Mouse (Mus musculus) stomach, postnatal 0 days (tissue): ENCODE measurements at regions not wholly inside any gene's neighbourhood (a gene's known extent, or its start where the extent isn't known, plus 50 kb on each side); places are given as distances from the start of the nearest gene placed in this dataset.

Source experiments
- CTCF ChIP-seq: IDR thresholded peaks from 2 replicates; pipeline ENCODE4 v1.5.1; 2016; ENCODE audit warnings: antibody characterized with exemption, low read depth, mild to moderate bottlenecking, moderate library complexity
- EP300 ChIP-seq: optimal IDR thresholded peaks from 2 replicates; pipeline ENCODE3; 2016; ENCODE audit warnings: antibody characterized with exemption

DNA sequence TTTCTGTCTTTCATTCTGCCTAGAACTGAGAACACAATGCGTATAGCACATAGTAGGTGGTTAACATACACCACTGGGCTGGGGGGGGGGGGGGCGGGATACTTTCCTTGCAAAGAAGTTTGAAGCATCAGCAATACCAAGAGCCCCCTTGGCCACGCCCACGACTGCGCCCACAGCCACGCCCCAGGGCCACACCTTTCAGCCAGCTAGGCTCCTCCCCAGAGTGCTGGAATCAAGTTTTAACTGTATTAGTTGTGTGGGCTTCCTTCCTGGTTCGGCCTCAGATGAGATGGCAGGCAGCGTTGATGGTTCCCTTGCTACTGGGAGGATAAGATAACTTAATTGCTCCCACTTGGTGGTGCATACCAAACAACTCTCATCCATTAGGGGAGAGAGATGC lies 278.1 kb upstream of the Kcnab2 start:
- no peak for TF ChIP-seq CTCF
- TF ChIP-seq EP300 = no peak
